ENCODE assay signal across 17 mouse cellular contexts in genomic region chr2:50822738-50823137, GRCm38 (mm10).
"Had no signal": no experiment of that assay in that cellular context is flagged by ENCODE, and none has a peak within 500 bp of the region (broad histone marks: within the 10 kb centered on the region; RNA-seq: fewer than 3 reads in every experiment).

No protein-coding gene starts in this region.

- H3K27ac ChIP-seq: liver, embryonic 13.5 days; liver, embryonic 15.5 days; macrophage; midbrain, embryonic 12.5 days; neural tube, embryonic 12.5 days; stomach, embryonic 15.5 days; stomach, postnatal 0 days had no signal

- H3K27me3 ChIP-seq: liver, embryonic 13.5 days; liver, embryonic 15.5 days; megakaryocyte, embryonic 14.5 days; midbrain, embryonic 12.5 days; neural tube, embryonic 12.5 days; stomach, embryonic 15.5 days had no signal

- H3K9me3 ChIP-seq: liver, embryonic 13.5 days; liver, embryonic 15.5 days; midbrain, embryonic 12.5 days; neural tube, embryonic 12.5 days; stomach, embryonic 15.5 days had no signal

- H3K4me3 ChIP-seq: liver, embryonic 13.5 days; liver, embryonic 15.5 days; megakaryocyte, embryonic 14.5 days; midbrain, embryonic 12.5 days; neural tube, embryonic 12.5 days; stomach, embryonic 15.5 days had no signal

- H3K4me1 ChIP-seq: liver, embryonic 13.5 days; liver, embryonic 15.5 days; megakaryocyte, embryonic 14.5 days; midbrain, embryonic 12.5 days; neural tube, embryonic 12.5 days; stomach, embryonic 15.5 days had no signal

- DNase-seq: liver, embryonic 13.5 days; liver, postnatal 0 days; lung, embryonic 14.5 days; lung, postnatal 10 days; midbrain, embryonic 14.5 days; right cerebral cortex, postnatal 14 days; thymus, adult 2 months; thymus, postnatal 25 days; thymus, postnatal 4 days had no signal

- H3K4me2 ChIP-seq: liver, embryonic 13.5 days; liver, embryonic 15.5 days; lung, embryonic 14.5 days; midbrain, embryonic 12.5 days; neural tube, embryonic 12.5 days; stomach, embryonic 15.5 days had no signal

- ATAC-seq: liver, postnatal 0 days; midbrain, embryonic 16.5 days had no signal

- H3K36me3 ChIP-seq: liver, embryonic 13.5 days; liver, embryonic 15.5 days; midbrain, embryonic 12.5 days; neural tube, embryonic 12.5 days; stomach, embryonic 15.5 days had no signal

- H3K9ac ChIP-seq: liver, embryonic 13.5 days; liver, embryonic 15.5 days; liver, postnatal 0 days; lung, embryonic 14.5 days; midbrain, embryonic 12.5 days; neural tube, embryonic 12.5 days; stomach, embryonic 15.5 days had no signal
